Mouse (Mus musculus): ENCODE data around the gene Utrn. TPM values are rescaled to one million over a fixed set of nuclear protein-coding genes. Genes with fewer than 3 reads are reported as not detected.

Gene Utrn
- polyA plus RNA-seq, 1 experiment from 2014 or later, result 23.0 TPM

Other genes with a start within 250 kb of the Utrn start
- gene Stx11, start 94.9 kb upstream of the Utrn start, polyA plus RNA-seq (2014; fragmentation: Nextera tagmentation; extraction: Ambion mirVana), result 12.6 and 14.9 TPM in 2 replicates
- gene Sf3b5, start 136.0 kb upstream of the Utrn start, polyA plus RNA-seq (2014; fragmentation: Nextera tagmentation; extraction: Ambion mirVana), result 48.0 and 50.1 TPM in 2 replicates
- gene Plagl1, start 191.1 kb upstream of the Utrn start, polyA plus RNA-seq (2014; fragmentation: Nextera tagmentation; extraction: Ambion mirVana), result 163 and 165 TPM in 2 replicates

All from liver, embryonic 11.5 days (tissue).